Mouse (Mus musculus): ENCODE results near the gene Iqgap1.

GRCm38 (mm10) chr7:80796258-80796657, 29.5 kb downstream of the Iqgap1 start:
- TF ChIP-seq POLR2A (IDR thresholded peaks at IDR 0.05; ENCODE audit: low read depth, low read length) (no peak), CTCF (IDR thresholded peaks at IDR 0.05; ENCODE audit: borderline replicate concordance, insufficient read depth, low read length) (no peak)
